Mouse (Mus musculus): Measurements from ENCODE around the gene Nfic. TPM values are rescaled to one million over a fixed set of nuclear protein-coding genes. Genes with fewer than 3 reads are reported as not detected.
A peak's percentile ranks its signal among the peaks of the same experiment; 100 is the strongest.

Nfic gene
- total RNA-seq, 2 experiments from 2014 or later = 262 to 320 TPM

GRCm38 (mm10) chr10:81396749-81397148 is 58.7 kb downstream of the Nfic start:
- intact Hi-C loops (cut with DNase I; ENCODE audit: low total_unique reads) = no loop called here
- DNase-seq = no peak

- intact Hi-C loops (cut with DNase I; ENCODE audit: low total_unique reads) = loop anchor here (2.0 kb wide), 1 partner anchor 47 kb away; no protein-coding TSS in a partner anchor
- no peak for DNase-seq
Observed at GRCm38 (mm10) chr10:81395865-81396264, 59.6 kb downstream of the Nfic start.

- no peak for DNase-seq
- intact Hi-C loops (cut with DNase I; ENCODE audit: low total_unique reads) = loop anchor here (2.0 kb wide), 1 partner anchor 48 kb away; no protein-coding TSS in a partner anchor
Observed at GRCm38 (mm10) chr10:81395127-81395526, 60.3 kb downstream of the Nfic start.

GRCm38 (mm10) chr10:81393456-81394063 is 61.9 kb downstream of the Nfic start:
- intact Hi-C loops (cut with DNase I; ENCODE audit: low total_unique reads) = loop anchor here (2.0 kb wide), 1 partner anchor 49 kb away; no protein-coding TSS in a partner anchor
- no peak for DNase-seq

- no peak for DNase-seq
- intact Hi-C loops (cut with DNase I; ENCODE audit: low total_unique reads) = no loop called here
Observed at GRCm38 (mm10) chr10:81392781-81393185, 62.7 kb downstream of the Nfic start, which contains the start of gene Smim24. Gene Smim24, plus strand, starts transcription at chr10:81393051.

GRCm38 (mm10) chr10:81392270-81392669 is 63.2 kb downstream of the Nfic start:
- no peak for DNase-seq
- intact Hi-C loops (cut with DNase I; ENCODE audit: low total_unique reads) = no loop called here

- DNase-seq = no peak
- intact Hi-C loops (cut with DNase I; ENCODE audit: low total_unique reads) = no loop called here
Observed at GRCm38 (mm10) chr10:81390678-81390965, 64.8 kb downstream of the Nfic start.

GRCm38 (mm10) chr10:81389801-81390677 is 65.4 kb downstream of the Nfic start:
- peak; percentile 79 for DNase-seq
- intact Hi-C loops (cut with DNase I; ENCODE audit: low total_unique reads) = loop anchor here (5.0 kb wide), 1 partner anchor 62 kb away; no protein-coding TSS in a partner anchor

- intact Hi-C loops (cut with DNase I; ENCODE audit: low total_unique reads) = loop anchor here (5.0 kb wide), 1 partner anchor 63 kb away; no protein-coding TSS in a partner anchor
- no peak for DNase-seq
Observed at GRCm38 (mm10) chr10:81389373-81389772, 66.1 kb downstream of the Nfic start.

- DNase-seq = no peak
- intact Hi-C loops (cut with DNase I; ENCODE audit: low total_unique reads) = loop anchor here (5.0 kb wide), 1 partner anchor 64 kb away; no protein-coding TSS in a partner anchor
Observed at GRCm38 (mm10) chr10:81388505-81389055, 66.9 kb downstream of the Nfic start, which contains the start of gene Gm48552. Gene Gm48552, plus strand, starts transcription at chr10:81389005.

- intact Hi-C loops (cut with DNase I; ENCODE audit: low total_unique reads) = loop anchor here (5.0 kb wide), 1 partner anchor 65 kb away; no protein-coding TSS in a partner anchor
- no peak for DNase-seq
Observed at GRCm38 (mm10) chr10:81387716-81388115, 67.7 kb downstream of the Nfic start.

GRCm38 (mm10) chr10:81385603-81386306 is 69.7 kb downstream of the Nfic start:
- DNase-seq = no peak
- intact Hi-C loops (cut with DNase I; ENCODE audit: low total_unique reads) = loop anchor here (5.0 kb wide), 1 partner anchor 67 kb away; no protein-coding TSS in a partner anchor

- intact Hi-C loops (cut with DNase I; ENCODE audit: low total_unique reads) = no loop called here
- DNase-seq = no peak
Observed at GRCm38 (mm10) chr10:81384605-81384982, 70.8 kb downstream of the Nfic start.

GRCm38 (mm10) chr10:81383802-81384604 is 71.4 kb downstream of the Nfic start, which contains the start of the genes Dohh and Gm48551:
Gene Dohh, plus strand, starts transcription at chr10:81384428.
Gene Gm48551, plus strand, starts transcription at chr10:81384466.
- intact Hi-C loops (cut with DNase I; ENCODE audit: low total_unique reads) = no loop called here

GRCm38 (mm10) chr10:81382039-81382438 is 73.4 kb downstream of the Nfic start:
- intact Hi-C loops (cut with DNase I; ENCODE audit: low total_unique reads) = no loop called here
- DNase-seq = no peak

More at GRCm38 (mm10) chr10:81383802-81384604, 71.4 kb downstream of the Nfic start, which contains the start of the genes Dohh and Gm48551:
- DNase-seq = peak; percentile 99

- DNase-seq = no peak
- intact Hi-C loops (cut with DNase I; ENCODE audit: low total_unique reads) = no loop called here
Observed at GRCm38 (mm10) chr10:81379809-81380378, 75.5 kb downstream of the Nfic start.

GRCm38 (mm10) chr10:81379183-81379553 is 76.3 kb downstream of the Nfic start:
- intact Hi-C loops (cut with DNase I; ENCODE audit: low total_unique reads) = no loop called here

GRCm38 (mm10) chr10:81378553-81379182 is 76.8 kb downstream of the Nfic start:
- intact Hi-C loops (cut with DNase I; ENCODE audit: low total_unique reads) = no loop called here
- DNase-seq = peak; percentile 100

More at GRCm38 (mm10) chr10:81379183-81379553, 76.3 kb downstream of the Nfic start:
- no peak for DNase-seq

Data from gastrocnemius, postnatal 14 days (tissue).